Mouse (Mus musculus): Measurements from ENCODE around the gene Ppp1r10. TPM values are rescaled to one million over a fixed set of nuclear protein-coding genes. Genes with fewer than 3 reads are reported as not detected.
A peak's percentile ranks its signal among the peaks of the same experiment; 100 is the strongest.

Gene Ppp1r10
- polyA plus RNA-seq, 1 experiment: 24.3 TPM

DNA sequence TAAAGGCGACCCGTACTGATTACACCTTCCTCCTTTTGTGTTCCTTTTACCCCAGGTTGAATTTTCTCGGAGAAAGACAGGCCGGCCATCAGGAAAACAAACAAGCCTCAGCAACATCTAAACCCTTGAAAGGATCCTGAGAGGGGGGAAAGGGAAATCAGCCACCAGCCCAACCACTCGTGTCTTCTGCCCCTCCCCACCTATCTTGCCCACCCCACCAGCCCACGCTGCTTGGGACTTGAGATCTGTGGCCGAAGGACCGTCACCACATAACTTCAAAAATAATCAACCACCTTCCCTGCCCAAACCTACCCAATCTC is 869 bp downstream of the Ppp1r10 start:
- peaks cover 11% of the 10 kb centered on the region for H3K36me3 ChIP-seq (ENCODE audit: control insufficient read depth, insufficient read depth, low read length)
- peaks cover 20% of the 10 kb centered on the region; the same call in 1 of the 2 replicates for H3K4me1 ChIP-seq (ENCODE audit: control insufficient read depth, insufficient read depth, low read length)
- peak overlapping the region; percentile 99 for H3K4me3 ChIP-seq (ENCODE audit: insufficient read depth, low read depth, low read length)
- H3K27me3 ChIP-seq (replicated peaks; ENCODE audit: control insufficient read depth, insufficient read depth, low read length): no peaks in the 10 kb centered on the region
- peak overlapping the region; percentile 99 for H3K27ac ChIP-seq (ENCODE audit: insufficient read depth, low read depth, low read length)
- under 1% methylated on average over 8 of the region's 8 CpGs for WGBS
- no peak for DNase-seq
- TF ChIP-seq CTCF (conservative IDR thresholded peaks at IDR 0.05; ENCODE audit: insufficient read depth, insufficient read length, low read depth, low read length) (no peak), POLR2A (IDR thresholded peaks at IDR 0.05; ENCODE audit: low read depth, low read length) (no peak)

DNA sequence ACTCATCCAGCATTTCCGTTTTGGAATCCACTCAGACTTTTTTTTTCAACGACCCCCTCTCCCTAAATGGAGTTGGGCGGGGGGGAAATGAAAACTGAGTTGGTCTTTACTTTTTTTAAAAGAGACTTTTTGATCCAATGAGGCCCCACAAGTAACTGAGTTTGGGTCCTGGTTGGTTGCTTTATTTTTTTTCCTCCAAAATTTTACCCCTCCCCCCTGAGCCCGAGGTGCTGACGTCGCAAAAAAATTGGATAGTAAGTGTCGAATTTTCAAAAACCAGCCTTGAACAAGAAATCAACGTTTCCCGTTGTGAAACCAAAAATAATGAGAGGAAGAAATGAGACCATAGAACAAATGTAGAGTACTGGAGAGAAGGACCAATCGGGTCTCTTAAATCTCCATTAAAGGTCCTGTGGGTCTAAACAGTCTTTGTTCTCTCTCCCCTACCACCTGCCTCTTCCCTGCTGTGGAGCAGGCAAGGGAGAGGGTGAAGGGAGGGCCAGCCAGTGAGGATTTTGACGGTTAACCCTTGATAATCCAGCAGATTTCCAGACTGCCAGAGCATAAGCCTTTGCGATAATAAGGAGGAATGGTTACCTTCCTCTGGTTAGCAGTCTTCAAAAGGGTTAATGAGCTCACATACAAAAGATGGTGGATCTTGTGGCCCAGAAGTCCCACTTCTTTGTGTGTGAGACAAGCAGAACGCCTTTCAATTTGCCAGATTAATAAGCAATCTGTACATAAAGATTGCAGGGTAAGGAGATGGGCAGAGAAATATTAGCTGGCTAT is 1.4 kb downstream of the Ppp1r10 start:
- Histone ChIP-seq H3K36me3 (ENCODE audit: control insufficient read depth, insufficient read depth, low read length) (peaks cover 11% of the 10 kb centered on the region), H3K27ac (ENCODE audit: insufficient read depth, low read depth, low read length) (peak overlapping the region; percentile 99), H3K4me3 (ENCODE audit: insufficient read depth, low read depth, low read length) (peak overlapping the region; percentile 99), H3K27me3 (replicated peaks; ENCODE audit: control insufficient read depth, insufficient read depth, low read length) (no peaks in the 10 kb centered on the region), H3K4me1 (ENCODE audit: control insufficient read depth, insufficient read depth, low read length) (peaks cover 25% of the 10 kb centered on the region; the same call in 1 of the 2 replicates)
- peak; percentile 71 for TF ChIP-seq POLR2A (IDR thresholded peaks at IDR 0.05; ENCODE audit: low read depth, low read length)
- TF ChIP-seq CTCF (conservative IDR thresholded peaks at IDR 0.05; ENCODE audit: insufficient read depth, insufficient read length, low read depth, low read length): no peak
- DNase-seq: peak; percentile 58
- WGBS: under 1% methylated on average over 13 of the region's 13 CpGs

DNA sequence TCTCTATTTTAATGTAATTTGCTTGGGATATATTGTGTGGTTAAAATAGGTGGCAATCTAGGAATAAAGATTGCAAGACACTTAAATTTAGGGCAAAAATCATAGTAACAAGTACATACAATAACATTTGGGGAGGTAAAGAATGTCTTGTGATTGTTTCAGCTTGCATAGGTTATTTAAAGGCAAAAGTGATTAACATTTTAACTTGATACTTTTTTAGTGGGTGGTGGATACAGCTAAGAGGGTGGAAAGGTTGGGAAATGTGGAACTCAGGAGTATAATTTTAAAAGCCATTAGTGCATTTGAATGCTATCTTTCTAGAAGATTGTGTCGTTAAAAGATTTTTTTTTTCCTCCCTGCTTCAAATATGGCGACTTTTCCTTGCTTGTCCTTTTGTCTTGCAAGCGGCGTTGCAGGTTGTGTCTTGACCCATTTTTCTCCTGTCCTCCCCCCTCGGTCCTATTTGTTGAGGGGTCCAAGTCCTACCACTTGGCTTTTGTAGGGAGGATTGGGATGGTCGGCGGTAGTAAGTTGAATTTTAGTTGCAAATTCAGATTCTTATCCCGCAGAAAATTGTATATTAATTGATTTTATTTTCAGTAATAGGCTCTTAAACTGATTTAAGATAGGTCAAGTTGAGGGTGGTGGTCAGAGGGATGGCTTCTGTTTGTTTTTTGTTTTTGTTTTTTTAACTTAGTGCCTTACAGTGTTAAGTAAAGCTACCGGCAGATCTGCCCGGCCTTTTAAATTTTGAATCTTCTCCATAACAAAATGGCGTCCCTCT is 2.2 kb downstream of the Ppp1r10 start:
- H3K4me1 ChIP-seq (ENCODE audit: control insufficient read depth, insufficient read depth, low read length): peaks cover 28% of the 10 kb centered on the region; the same call in 1 of the 2 replicates
- peak; percentile 70 for DNase-seq
- peak overlapping the region; percentile 99 for H3K4me3 ChIP-seq (ENCODE audit: insufficient read depth, low read depth, low read length)
- TF ChIP-seq POLR2A (IDR thresholded peaks at IDR 0.05; ENCODE audit: low read depth, low read length): peak; percentile 41
- TF ChIP-seq CTCF (conservative IDR thresholded peaks at IDR 0.05; ENCODE audit: insufficient read depth, insufficient read length, low read depth, low read length): no peak
- 0% methylated on average over 11 of the region's 11 CpGs for WGBS
- H3K27me3 ChIP-seq (replicated peaks; ENCODE audit: control insufficient read depth, insufficient read depth, low read length): no peaks in the 10 kb centered on the region
- H3K27ac ChIP-seq (ENCODE audit: insufficient read depth, low read depth, low read length): peak overlapping the region; percentile 100
- peaks cover 11% of the 10 kb centered on the region for H3K36me3 ChIP-seq (ENCODE audit: control insufficient read depth, insufficient read depth, low read length)

DNA sequence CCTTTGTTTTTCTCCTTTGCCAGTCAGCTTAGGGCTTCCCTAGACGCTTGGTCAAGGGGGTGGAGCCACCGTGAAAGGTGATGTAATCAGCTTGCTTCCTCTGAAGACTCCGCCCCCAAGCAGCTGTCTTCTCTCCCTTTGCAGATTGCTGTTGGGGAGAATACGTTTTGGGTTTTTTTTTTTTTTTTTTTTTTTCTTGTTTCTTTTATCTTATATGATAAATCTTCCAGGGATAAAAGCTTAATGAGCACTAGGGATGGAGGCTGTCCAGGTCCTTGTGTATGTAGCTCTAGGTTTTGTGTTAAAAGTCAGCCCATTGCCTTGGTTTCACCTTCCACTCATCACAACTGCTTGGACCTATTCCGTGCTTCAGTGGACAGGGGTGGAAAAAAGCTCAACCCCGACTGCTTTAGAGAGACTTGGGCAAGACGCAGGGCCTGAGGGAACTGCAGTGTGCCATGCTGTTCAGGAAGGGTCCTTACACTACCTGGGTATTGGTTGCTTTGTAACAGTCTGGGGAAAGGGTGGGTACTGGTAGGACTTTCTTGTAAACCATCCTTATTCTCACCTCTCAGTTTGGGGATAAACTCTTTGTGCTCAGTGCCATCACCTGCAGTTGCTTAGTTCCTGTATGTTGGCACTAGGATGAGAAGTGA is 3.0 kb downstream of the Ppp1r10 start:
- DNase-seq: peak; percentile 98
- WGBS: under 1% methylated on average over 7 of the region's 7 CpGs
- peaks cover 11% of the 10 kb centered on the region for H3K36me3 ChIP-seq (ENCODE audit: control insufficient read depth, insufficient read depth, low read length)
- H3K4me3 ChIP-seq (ENCODE audit: insufficient read depth, low read depth, low read length): peak overlapping the region; percentile 40
- no peaks in the 10 kb centered on the region for H3K27me3 ChIP-seq (replicated peaks; ENCODE audit: control insufficient read depth, insufficient read depth, low read length)
- H3K27ac ChIP-seq (ENCODE audit: insufficient read depth, low read depth, low read length): peak overlapping the region; percentile 100
- TF ChIP-seq POLR2A (IDR thresholded peaks at IDR 0.05; ENCODE audit: low read depth, low read length) (no peak), CTCF (conservative IDR thresholded peaks at IDR 0.05; ENCODE audit: insufficient read depth, insufficient read length, low read depth, low read length) (no peak)
- H3K4me1 ChIP-seq (ENCODE audit: control insufficient read depth, insufficient read depth, low read length): peaks cover 28% of the 10 kb centered on the region; the same call in 1 of the 2 replicates

DNA sequence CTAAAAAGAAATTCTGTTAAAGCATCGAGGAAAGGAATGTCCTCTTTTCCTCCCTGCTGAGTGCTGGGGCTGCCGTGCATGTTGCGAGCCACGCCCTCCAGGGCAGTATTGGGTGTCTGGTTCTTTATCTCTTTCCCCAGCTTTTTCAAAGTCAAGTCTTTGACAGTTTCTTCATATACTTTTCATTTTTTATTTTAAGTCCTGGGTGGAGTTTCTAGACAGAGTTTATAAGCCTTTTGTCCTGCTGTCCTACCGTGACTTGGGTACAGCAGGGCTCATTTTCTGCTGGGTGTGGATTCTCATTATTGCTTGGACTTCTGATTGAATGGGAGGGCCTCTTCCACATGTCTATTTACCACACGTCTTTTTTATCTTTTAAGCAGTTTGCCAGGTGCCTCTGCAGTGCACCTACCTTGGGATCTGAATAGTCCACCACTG is 3.6 kb downstream of the Ppp1r10 start:
- Histone ChIP-seq H3K27me3 (replicated peaks; ENCODE audit: control insufficient read depth, insufficient read depth, low read length) (no peaks in the 10 kb centered on the region), H3K4me3 (ENCODE audit: insufficient read depth, low read depth, low read length) (no peak overlapping the region), H3K36me3 (ENCODE audit: control insufficient read depth, insufficient read depth, low read length) (peaks cover 11% of the 10 kb centered on the region), H3K27ac (ENCODE audit: insufficient read depth, low read depth, low read length) (0 out of 2 replicates have a peak overlapping the region, but pooled peaks have one; percentile 73), H3K4me1 (ENCODE audit: control insufficient read depth, insufficient read depth, low read length) (peaks cover 28% of the 10 kb centered on the region; the same call in 1 of the 2 replicates)
- no peak for DNase-seq
- WGBS: 23% methylated on average over 6 of the region's 6 CpGs
- TF ChIP-seq CTCF (conservative IDR thresholded peaks at IDR 0.05; ENCODE audit: insufficient read depth, insufficient read length, low read depth, low read length): no peak
- no peak for TF ChIP-seq POLR2A (IDR thresholded peaks at IDR 0.05; ENCODE audit: low read depth, low read length)

DNA sequence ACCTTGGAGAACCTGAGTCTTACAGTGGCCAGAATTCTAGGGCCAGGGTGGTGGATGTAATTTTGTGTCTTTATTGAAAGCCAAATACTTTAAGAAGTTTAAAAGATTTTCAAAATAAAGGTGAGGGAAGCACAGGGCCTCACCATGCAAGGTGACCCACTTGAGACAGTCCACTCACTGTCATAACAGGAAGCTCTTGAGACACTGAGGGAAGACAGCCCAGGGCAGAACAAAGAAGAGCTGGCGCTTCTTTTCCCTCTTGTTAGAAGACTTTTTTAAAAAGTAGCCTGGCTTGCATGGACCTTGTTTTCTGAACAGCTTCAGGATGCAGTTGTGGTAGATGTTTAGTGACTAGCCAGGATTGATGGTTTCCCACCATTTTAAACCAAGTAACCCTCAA is 4.2 kb downstream of the Ppp1r10 start:
- TF ChIP-seq CTCF (conservative IDR thresholded peaks at IDR 0.05; ENCODE audit: insufficient read depth, insufficient read length, low read depth, low read length) (no peak), POLR2A (IDR thresholded peaks at IDR 0.05; ENCODE audit: low read depth, low read length) (no peak)
- DNase-seq: no peak
- Histone ChIP-seq H3K27me3 (replicated peaks; ENCODE audit: control insufficient read depth, insufficient read depth, low read length) (no peaks in the 10 kb centered on the region), H3K4me3 (ENCODE audit: insufficient read depth, low read depth, low read length) (no peak overlapping the region), H3K27ac (ENCODE audit: insufficient read depth, low read depth, low read length) (peak overlapping the region; percentile 24; the same call in 1 of the 2 replicates), H3K36me3 (ENCODE audit: control insufficient read depth, insufficient read depth, low read length) (peaks cover 11% of the 10 kb centered on the region), H3K4me1 (ENCODE audit: control insufficient read depth, insufficient read depth, low read length) (peaks cover 28% of the 10 kb centered on the region; the same call in 1 of the 2 replicates)
- 52% methylated on average over 1 of the region's 1 CpGs for WGBS

Data from kidney, adult 2 months (tissue).